Mouse (Mus musculus): ENCODE measurements around the gene Gm49601. TPM values are rescaled to one million over a fixed set of nuclear protein-coding genes. Genes with fewer than 3 reads are reported as not detected.

Gm49601 gene
- polyA plus RNA-seq, 1 experiment: 4.8 TPM

DNA sequence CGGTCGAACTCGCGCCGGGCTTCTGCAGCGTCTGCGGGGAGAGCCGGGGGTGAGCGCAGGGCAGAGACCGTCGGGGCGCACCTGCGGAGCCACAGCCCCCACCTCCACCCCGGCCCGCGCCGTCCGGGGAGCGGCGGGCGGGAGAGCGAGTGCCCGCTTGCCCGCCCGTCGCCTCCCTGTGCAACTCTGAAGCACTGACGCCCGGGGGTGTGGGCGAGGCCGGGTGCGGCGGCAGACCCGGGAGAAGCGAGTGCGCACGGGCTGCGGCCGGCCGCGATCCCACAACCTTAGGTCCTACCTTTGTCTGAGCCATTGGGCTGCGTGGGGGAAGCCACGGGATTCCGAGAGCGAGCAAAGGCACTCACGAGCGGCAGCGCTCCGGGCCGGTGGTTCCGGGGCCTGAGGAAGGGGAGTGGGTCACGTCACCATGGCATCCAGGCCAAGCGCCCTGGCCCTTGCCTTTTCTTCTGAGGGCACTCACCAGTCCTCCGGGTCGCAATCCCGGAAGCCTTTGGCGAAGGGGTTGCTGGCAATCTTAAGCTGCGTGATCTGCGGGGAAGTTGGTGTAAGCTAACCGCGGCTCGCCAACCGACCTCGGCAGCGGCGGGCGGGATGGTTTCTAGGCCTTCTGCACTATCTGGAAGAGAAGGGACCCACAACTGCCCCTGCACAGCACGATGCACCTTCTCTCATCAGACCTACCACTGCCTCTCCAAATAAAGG lies 43.6 kb downstream of the Gm49601 start:
- no peak for DNase-seq (ENCODE audit: low read depth)

DNA sequence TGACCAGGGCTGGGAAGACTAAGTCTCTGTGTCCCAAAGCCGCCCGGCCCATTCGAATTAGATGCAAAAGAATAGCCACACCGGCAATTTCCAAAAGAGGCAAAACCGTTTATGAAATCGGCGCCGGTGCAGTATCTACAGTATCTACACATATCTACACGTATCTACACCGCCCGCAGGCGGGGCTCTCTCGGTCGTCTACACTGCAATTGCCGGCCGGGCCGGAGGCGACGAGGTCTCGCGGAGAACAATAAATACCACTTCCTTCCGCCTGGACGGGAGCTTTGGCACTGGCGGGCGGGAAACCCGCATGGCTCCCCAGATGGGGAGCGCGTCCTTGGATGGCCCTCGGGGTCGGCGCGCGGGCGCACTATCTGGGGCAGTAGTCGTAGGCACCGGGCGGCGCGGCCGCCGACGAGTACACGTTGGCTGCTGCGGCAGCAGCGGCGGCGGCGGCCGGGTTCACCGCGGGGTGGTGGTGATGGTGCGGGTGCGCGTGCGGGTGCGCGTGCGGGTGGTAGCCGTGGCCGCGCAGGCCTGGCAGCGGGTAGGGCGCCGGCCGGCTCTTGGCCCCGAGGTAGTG lies 44.5 kb downstream of the Gm49601 start:
- no peak for DNase-seq (ENCODE audit: low read depth)

DNA sequence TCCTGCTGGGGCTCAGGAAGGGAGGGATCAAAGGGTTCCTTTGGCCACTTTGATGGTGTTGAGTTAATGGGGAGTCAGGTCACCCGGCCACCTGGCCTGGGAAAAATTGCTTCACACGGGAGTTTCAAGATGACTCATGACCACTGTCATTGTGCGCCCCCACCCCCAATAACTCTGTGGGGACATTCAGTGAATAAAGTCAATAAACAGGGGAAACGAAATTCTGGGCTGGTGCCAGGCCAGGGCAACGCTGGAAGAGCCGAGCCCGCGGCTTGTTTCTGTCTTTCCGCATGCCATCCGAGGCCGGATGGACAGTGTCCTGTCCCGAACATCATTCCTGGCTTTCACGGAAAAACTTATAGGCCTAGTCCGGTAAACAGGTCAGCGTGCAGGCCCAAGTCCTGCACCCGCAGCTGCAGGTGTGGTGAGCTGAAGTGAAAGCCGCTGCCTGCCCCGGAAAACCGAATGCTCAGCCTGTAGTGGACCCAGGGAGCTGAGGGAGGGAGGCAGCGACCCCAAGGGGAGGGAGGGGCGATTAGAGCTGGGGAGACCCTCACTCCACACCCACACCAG lies 45.1 kb downstream of the Gm49601 start:
- DNase-seq (ENCODE audit: low read depth): no peak

DNA sequence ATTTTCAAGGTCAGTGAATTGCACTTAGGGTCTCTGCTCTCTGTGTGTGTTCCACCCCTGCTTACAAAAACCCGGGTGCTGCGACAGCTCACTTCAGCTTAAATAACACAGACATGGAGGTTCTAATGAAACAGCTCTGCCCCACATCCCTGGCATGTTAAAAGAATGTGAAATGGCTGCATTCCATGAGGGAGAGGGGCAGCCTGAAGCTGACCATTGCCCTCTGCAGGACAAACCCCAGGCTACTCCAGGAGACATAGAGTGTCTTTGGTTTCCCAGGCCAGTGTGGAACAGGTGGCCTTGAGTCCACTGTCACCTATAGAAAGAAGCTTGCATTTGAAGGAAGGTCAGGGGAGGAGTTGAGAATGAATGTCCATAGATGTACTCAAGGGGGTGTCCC lies 45.8 kb downstream of the Gm49601 start:
- DNase-seq (ENCODE audit: low read depth): no peak

DNA sequence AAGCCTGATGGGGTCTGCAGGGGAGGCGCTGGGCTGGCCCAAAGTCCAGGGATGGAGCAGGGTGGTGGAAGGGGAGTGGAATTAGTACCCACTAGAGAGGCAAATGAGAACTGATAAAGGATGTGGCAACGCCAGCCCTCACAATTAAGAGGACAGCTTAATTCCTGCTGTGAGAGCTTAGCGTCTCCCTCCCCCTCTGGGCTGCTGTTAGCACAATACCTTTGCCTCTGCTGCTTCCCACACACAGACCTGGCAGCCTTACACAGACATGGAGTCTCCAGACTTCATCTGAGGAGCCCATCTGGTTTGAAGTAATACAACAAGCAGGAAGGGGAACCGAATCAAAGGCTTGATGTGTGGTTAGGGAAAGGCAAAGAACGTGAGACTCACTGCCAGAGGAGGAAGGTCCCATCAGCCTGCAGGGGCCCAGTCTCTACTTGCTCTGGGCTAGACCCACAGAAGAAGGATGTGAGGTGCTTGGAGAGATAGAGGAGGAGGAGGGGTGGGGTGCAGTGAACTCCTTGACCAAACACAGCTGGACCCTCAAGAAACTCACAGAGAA lies 48.5 kb downstream of the Gm49601 start:
- DNase-seq (ENCODE audit: low read depth): no peak

DNA sequence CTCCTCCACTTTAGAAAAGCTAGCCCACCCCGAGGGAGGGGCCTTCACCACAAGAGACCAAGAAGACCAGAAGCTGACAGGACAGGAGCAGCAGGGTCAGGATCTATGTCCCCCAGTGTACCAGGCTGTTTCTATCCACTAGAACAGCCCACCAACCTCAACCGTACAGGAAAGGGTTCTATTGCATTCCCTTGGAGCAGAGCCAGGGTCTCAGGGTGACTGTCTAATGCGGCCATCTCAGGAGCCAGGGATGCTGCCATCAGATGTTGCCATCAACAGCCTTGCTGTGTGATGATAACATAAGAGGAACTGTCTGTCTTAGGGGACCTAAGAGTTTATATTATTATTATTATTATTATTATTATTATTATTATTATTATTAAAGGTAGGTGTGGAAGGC lies 49.2 kb downstream of the Gm49601 start:
- no peak for DNase-seq (ENCODE audit: low read depth)

DNA sequence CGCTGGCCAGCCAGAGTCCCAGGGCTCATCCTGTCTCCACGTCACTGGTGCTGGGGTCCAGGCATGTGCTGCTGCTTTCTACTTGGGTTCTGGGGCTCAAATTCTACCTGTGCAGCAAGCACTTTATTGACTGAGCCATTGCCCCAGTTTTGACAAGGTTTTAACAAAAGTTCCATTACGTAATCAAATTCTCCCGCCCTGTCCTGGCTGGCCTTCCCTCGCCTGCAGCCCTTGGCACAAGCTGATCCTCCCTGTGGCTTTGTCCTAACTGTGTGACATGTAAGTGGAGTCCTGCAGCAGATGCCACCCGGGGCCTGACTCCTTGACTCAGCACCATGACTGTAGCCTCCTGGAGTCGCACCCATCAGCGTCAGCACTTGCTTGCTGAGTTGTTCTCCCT lies 52.0 kb downstream of the Gm49601 start:
- no peak for DNase-seq (ENCODE audit: low read depth)

Other genes starting within 250 kb of the Gm49601 start
- 15.9 and 22.6 TPM in 2 replicates for gene Txnrd2, start 200.0 kb downstream of the Gm49601 start, polyA plus RNA-seq (2012; rRNA removed)
- 412 and 687 TPM in 2 replicates for gene Comt, start 199.6 kb downstream of the Gm49601 start, polyA plus RNA-seq (2012; rRNA removed)
- 9.3 and 11.4 TPM in 2 replicates for gene Gnb1l, start 127.7 kb downstream of the Gm49601 start, polyA plus RNA-seq (2012; rRNA removed)
- gene Rtl10, start 127.5 kb downstream of the Gm49601 start, polyA plus RNA-seq (2012; rRNA removed): 6.2 and 7.1 TPM in 2 replicates
- 0.76 and 2.5 TPM in 2 replicates for gene Tbx1, start 35.8 kb downstream of the Gm49601 start, polyA plus RNA-seq (2012; rRNA removed)
- gene Gp1bb, start 4.0 kb downstream of the Gm49601 start, polyA plus RNA-seq (2012; rRNA removed): 0.51 and 0.53 TPM in 2 replicates
- 11.9 and 13.7 TPM in 2 replicates for gene Sept5, start 3.5 kb upstream of the Gm49601 start, polyA plus RNA-seq (2012; rRNA removed)
- gene Cldn5, start 150.4 kb upstream of the Gm49601 start, polyA plus RNA-seq (2012; rRNA removed): 98.6 and 114 TPM in 2 replicates
- 45.6 and 55.1 TPM in 2 replicates for gene Ufd1, start 185.4 kb upstream of the Gm49601 start, polyA plus RNA-seq (2012; rRNA removed)
- 6.7 and 9.1 TPM in 2 replicates for gene Cdc45, start 185.6 kb upstream of the Gm49601 start, polyA plus RNA-seq (2012; rRNA removed)
- 54.1 and 57.3 TPM in 2 replicates for gene 2510002D24Rik, start 210.2 kb upstream of the Gm49601 start, polyA plus RNA-seq (2012; rRNA removed)
- 3.8 TPM in 1 of 2 replicates, not detected in the other for gene Gm28539, start 210.2 kb upstream of the Gm49601 start, polyA plus RNA-seq (2012; rRNA removed)